Mouse (Mus musculus) bone marrow macrophage, adult 2 months (primary cell): Measurements from ENCODE around the gene Cend1.

Experiments used
- CTCF ChIP-seq: IDR thresholded peaks from 2 replicates; pipeline ENCODE4 v1.5.1; 2012; ENCODE audit warnings: low read depth, mild to moderate bottlenecking, low read length, moderate library complexity
- POLR2A ChIP-seq: IDR thresholded peaks from 2 replicates; pipeline ENCODE4 v1.6.1; 2012; ENCODE audit warnings: mild to moderate bottlenecking, low read depth, low read length, borderline replicate concordance

DNA sequence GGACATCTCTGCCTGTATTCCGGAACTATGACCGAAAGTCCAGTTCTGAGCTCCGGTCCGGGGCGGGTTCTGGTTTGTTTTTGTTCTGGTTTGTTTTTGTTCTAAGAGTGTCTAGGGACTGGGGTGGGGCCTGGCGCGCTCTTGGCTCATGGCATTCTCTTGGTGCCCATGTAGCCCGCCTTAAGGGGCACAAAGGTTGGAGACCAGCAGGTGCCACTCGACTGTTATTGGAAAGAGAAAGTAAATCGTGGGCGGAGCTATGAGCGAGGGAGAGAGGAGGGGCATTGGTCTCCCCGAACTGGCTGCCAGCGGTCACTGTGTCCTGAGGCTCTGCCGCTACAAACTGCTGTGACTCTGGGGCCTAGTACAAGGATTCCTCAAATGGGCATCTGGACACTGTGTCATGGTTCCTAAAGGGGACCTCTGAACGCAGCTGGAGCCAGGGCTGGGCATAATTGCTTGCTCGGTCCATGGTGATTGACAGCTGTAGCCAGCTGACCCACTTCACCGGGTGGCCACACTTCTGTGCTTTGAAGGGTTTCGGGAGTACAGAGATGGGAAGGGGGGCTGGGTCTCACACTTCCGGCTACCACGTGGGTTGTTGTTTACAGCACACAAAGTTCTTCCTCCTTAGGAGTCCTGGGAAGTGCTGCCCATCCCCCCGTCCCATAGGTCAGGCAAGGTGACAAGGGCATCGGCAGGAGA is 26.5 kb upstream of the Cend1 start:
- no peak; the same call in 1 of the 2 replicates for TF ChIP-seq POLR2A
- no peak for TF ChIP-seq CTCF
